Mouse (Mus musculus): ENCODE results near the gene Neurl4.
A peak's percentile ranks its signal among the peaks of the same experiment; 100 is the strongest.

- TF ChIP-seq POLR2A (IDR thresholded peaks at IDR 0.05; ENCODE audit: insufficient read length, low read depth) (no peak), MYOD1 (IDR thresholded peaks at IDR 0.05; ENCODE audit: control insufficient read depth in 1 of 3, insufficient read length in 2 of 3, low read depth in 2 of 3) (no peak), USF1 (IDR thresholded peaks at IDR 0.05; ENCODE audit: low read depth) (peak; percentile 80), E2F4 (IDR thresholded peaks at IDR 0.05; ENCODE audit: insufficient read depth) (no peak), TCF12 (IDR thresholded peaks at IDR 0.05; ENCODE audit: insufficient read depth, poor library complexity, severe bottlenecking) (no peak), CEBPB (IDR thresholded peaks at IDR 0.05; ENCODE audit: insufficient read depth, poor library complexity, severe bottlenecking) (no peak)
Measured at GRCm38 (mm10) chr11:69853994-69854393, 46.9 kb upstream of the Neurl4 start.

Data from myocyte (in vitro differentiated cells).